Mouse (Mus musculus): Measurements from ENCODE around the gene Tmem87b.

Tmem87b gene

GRCm38 (mm10) chr2:128818956-128819643, 1.2 kb downstream of the Tmem87b start:
- in situ Hi-C loops (cut with MboI): no loop called here

GRCm38 (mm10) chr2:128820631-128821030, 2.7 kb downstream of the Tmem87b start:
- in situ Hi-C loops (cut with MboI): no loop called here

- in situ Hi-C loops (cut with MboI): no loop called here
Observed at GRCm38 (mm10) chr2:128823893-128824292, 6.0 kb downstream of the Tmem87b start.

GRCm38 (mm10) chr2:128827787-128828186, 9.9 kb downstream of the Tmem87b start:
- in situ Hi-C loops (cut with MboI): no loop called here

- in situ Hi-C loops (cut with MboI): no loop called here
Observed at GRCm38 (mm10) chr2:128832611-128833010, 14.7 kb downstream of the Tmem87b start.

- in situ Hi-C loops (cut with MboI): no loop called here
Observed at GRCm38 (mm10) chr2:128833035-128833434, 15.1 kb downstream of the Tmem87b start.

GRCm38 (mm10) chr2:128833435-128833834, 15.5 kb downstream of the Tmem87b start:
- in situ Hi-C loops (cut with MboI): no loop called here

- in situ Hi-C loops (cut with MboI): no loop called here
Observed at GRCm38 (mm10) chr2:128837531-128837930, 19.6 kb downstream of the Tmem87b start.

GRCm38 (mm10) chr2:128838611-128839010, 20.7 kb downstream of the Tmem87b start:
- in situ Hi-C loops (cut with MboI): no loop called here

GRCm38 (mm10) chr2:128839501-128839900, 21.6 kb downstream of the Tmem87b start:
- in situ Hi-C loops (cut with MboI): no loop called here

GRCm38 (mm10) chr2:128842437-128842836, 24.5 kb downstream of the Tmem87b start:
- in situ Hi-C loops (cut with MboI): no loop called here

- in situ Hi-C loops (cut with MboI): no loop called here
Observed at GRCm38 (mm10) chr2:128850036-128850435, 32.1 kb downstream of the Tmem87b start.

GRCm38 (mm10) chr2:128856673-128857072, 38.8 kb downstream of the Tmem87b start:
- in situ Hi-C loops (cut with MboI): no loop called here

GRCm38 (mm10) chr2:128858962-128859361, 41.0 kb downstream of the Tmem87b start:
- in situ Hi-C loops (cut with MboI): no loop called here

- in situ Hi-C loops (cut with MboI): no loop called here
Observed at GRCm38 (mm10) chr2:128859861-128860260, 41.9 kb downstream of the Tmem87b start.

- in situ Hi-C loops (cut with MboI): no loop called here
Observed at GRCm38 (mm10) chr2:128862636-128863035, 44.7 kb downstream of the Tmem87b start, which contains the start of gene Fbln7. TSS of gene Fbln7 (plus strand) at chr2:128862981.

GRCm38 (mm10) chr2:128863777-128864331, 45.9 kb downstream of the Tmem87b start:
- in situ Hi-C loops (cut with MboI): no loop called here

- in situ Hi-C loops (cut with MboI): no loop called here
Observed at GRCm38 (mm10) chr2:128865061-128865460, 47.1 kb downstream of the Tmem87b start.

- in situ Hi-C loops (cut with MboI): no loop called here
Observed at GRCm38 (mm10) chr2:128871656-128872055, 53.7 kb downstream of the Tmem87b start.

GRCm38 (mm10) chr2:128872256-128872655, 54.3 kb downstream of the Tmem87b start:
- in situ Hi-C loops (cut with MboI): no loop called here

- in situ Hi-C loops (cut with MboI): no loop called here
Observed at GRCm38 (mm10) chr2:128875526-128875925, 57.6 kb downstream of the Tmem87b start.

GRCm38 (mm10) chr2:128881236-128881635, 63.3 kb downstream of the Tmem87b start:
- in situ Hi-C loops (cut with MboI): no loop called here

- in situ Hi-C loops (cut with MboI): no loop called here
Observed at GRCm38 (mm10) chr2:128885225-128885811, 67.4 kb downstream of the Tmem87b start.
